Mouse (Mus musculus) adrenal gland (tissue): Measurements from ENCODE around the gene Cped1.

Experiments used
- intact Hi-C: fragments of 180-260 bp; cut with DNase I; formaldehyde crosslinking; loops from one replicate; pipeline ENCODE4 v1.15.1; 2025

Cped1 gene

GRCm38 (mm10) chr6:22072737-22073136 lies 87.0 kb downstream of the Cped1 start:
- intact Hi-C loops: loop anchor here (5.0 kb wide), 1 partner anchor 280 kb away; no protein-coding TSS in a partner anchor

- intact Hi-C loops: loop anchor here (5.0 kb wide), 1 partner anchor 282 kb away; no protein-coding TSS in a partner anchor
These were observed 88.7 kb downstream of the Cped1 start for GRCm38 (mm10) chr6:22074232-22075083.

- intact Hi-C loops: no loop called here
These were observed 93.1 kb downstream of the Cped1 start for GRCm38 (mm10) chr6:22078686-22079264.

- intact Hi-C loops: no loop called here
These were observed 100.3 kb downstream of the Cped1 start for GRCm38 (mm10) chr6:22086056-22086455.

- intact Hi-C loops: no loop called here
These were observed 102.8 kb downstream of the Cped1 start for GRCm38 (mm10) chr6:22088346-22089064.

- intact Hi-C loops: no loop called here
These were observed 106.1 kb downstream of the Cped1 start for GRCm38 (mm10) chr6:22091773-22092172.

- intact Hi-C loops: no loop called here
These were observed 108.1 kb downstream of the Cped1 start for GRCm38 (mm10) chr6:22093792-22094191.

- intact Hi-C loops: no loop called here
These were observed 112.0 kb downstream of the Cped1 start for GRCm38 (mm10) chr6:22097709-22098108.

- intact Hi-C loops: no loop called here
These were observed 114.1 kb downstream of the Cped1 start for GRCm38 (mm10) chr6:22099832-22100231.

- intact Hi-C loops: no loop called here
These were observed 116.2 kb downstream of the Cped1 start for GRCm38 (mm10) chr6:22101939-22102338.

GRCm38 (mm10) chr6:22102752-22103151 lies 117.0 kb downstream of the Cped1 start:
- intact Hi-C loops: no loop called here

GRCm38 (mm10) chr6:22103713-22104112 lies 118.0 kb downstream of the Cped1 start:
- intact Hi-C loops: no loop called here

GRCm38 (mm10) chr6:22104211-22104610 lies 118.5 kb downstream of the Cped1 start:
- intact Hi-C loops: no loop called here

GRCm38 (mm10) chr6:22114079-22114478 lies 128.4 kb downstream of the Cped1 start:
- intact Hi-C loops: loop anchor here (10.0 kb wide), 1 partner anchor 181 kb away; no protein-coding TSS in a partner anchor

- intact Hi-C loops: loop anchor here (10.0 kb wide), 1 partner anchor 178 kb away; no protein-coding TSS in a partner anchor
These were observed 131.0 kb downstream of the Cped1 start for GRCm38 (mm10) chr6:22116679-22117078.

- intact Hi-C loops: loop anchor here (5.0 to 10.0 kb wide), 2 partner anchors 203 to 370 kb away; no protein-coding TSS in a partner anchor
These were observed 136.4 kb downstream of the Cped1 start for GRCm38 (mm10) chr6:22122080-22122479.

GRCm38 (mm10) chr6:22122693-22123092 lies 137.0 kb downstream of the Cped1 start:
- intact Hi-C loops: loop anchor here (5.0 to 10.0 kb wide), 2 partner anchors 202 to 370 kb away; no protein-coding TSS in a partner anchor

- intact Hi-C loops: loop anchor here (5.0 to 10.0 kb wide), 2 partner anchors 201 to 369 kb away; no protein-coding TSS in a partner anchor
These were observed 137.6 kb downstream of the Cped1 start for GRCm38 (mm10) chr6:22123332-22123731.

- intact Hi-C loops: loop anchor here (5.0 to 10.0 kb wide), 2 partner anchors 200 to 368 kb away; no protein-coding TSS in a partner anchor
These were observed 139.0 kb downstream of the Cped1 start for GRCm38 (mm10) chr6:22124575-22125330.

GRCm38 (mm10) chr6:22135038-22135631 lies 149.4 kb downstream of the Cped1 start:
- intact Hi-C loops: no loop called here
